Mouse (Mus musculus): ENCODE measurements around the gene Vmn2r59. TPM values are rescaled to one million over a fixed set of nuclear protein-coding genes. Genes with fewer than 3 reads are reported as not detected.
"Not testable (repeated sequence)": the region's sequence is repeated elsewhere in the genome, so short reads cannot be mapped to it uniquely, and the experiment has no call there.

Vmn2r59 gene
- total RNA-seq (2021) = not detected
- long read RNA-seq, experiment 1 = 0 reads
- long read RNA-seq, experiment 2 = 0 reads

- DNase-seq (ENCODE audit: low spot score in 2 of 2) = no peak
These were observed at the start of gene Vmn2r59 for GRCm38 (mm10) chr7:42058923-42059322. Vmn2r59 (minus strand) TSS chr7:42059023.

- no peak for DNase-seq (ENCODE audit: low spot score in 2 of 2)
These were observed 48.6 kb upstream of the Vmn2r59 start, which contains the start of gene Vmn2r60 for GRCm38 (mm10) chr7:42107470-42107869. Vmn2r60 (plus strand) TSS chr7:42107770.

DNA sequence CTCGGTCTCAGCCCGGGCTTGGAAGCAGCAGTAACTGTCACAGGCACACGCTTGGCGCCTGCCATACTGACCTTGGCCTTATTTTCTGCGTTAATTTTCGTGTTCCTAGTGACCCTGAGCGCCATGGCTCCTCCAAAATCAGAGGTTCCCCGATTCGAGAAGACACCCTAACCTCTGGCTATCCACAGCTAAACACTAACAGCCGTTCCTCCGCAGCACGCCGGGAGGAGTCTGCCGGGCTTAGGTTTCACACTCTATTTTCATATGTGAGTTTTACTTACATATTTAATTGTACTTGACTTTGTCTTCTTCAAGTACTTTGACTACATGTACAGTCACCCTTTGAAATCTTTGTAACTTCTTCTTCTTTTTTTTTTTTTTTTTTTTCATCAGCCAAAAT lies 48.2 kb upstream of the Vmn2r59 start:
- not testable (repeated sequence) for DNase-seq (ENCODE audit: low spot score in 2 of 2)

Other genes with a start within 250 kb of the Vmn2r59 start
- gene Vmn2r58, start 186.3 kb downstream of the Vmn2r59 start, total RNA-seq (2021) = not detected
- gene Vmn2r60, start 48.7 kb upstream of the Vmn2r59 start, total RNA-seq (2021) = not detected
- not detected for gene Vmn2r61, start 201.0 kb upstream of the Vmn2r59 start, total RNA-seq (2021)